Mouse (Mus musculus): Measurements from ENCODE around the gene Tmprss11f. TPM values are rescaled to one million over a fixed set of nuclear protein-coding genes. Genes with fewer than 3 reads are reported as not detected.
"Not testable (repeated sequence)": the region's sequence is repeated elsewhere in the genome, so short reads cannot be mapped to it uniquely, and the experiment has no call there.

The Tmprss11f gene
- polyA plus RNA-seq (2016; fragmentation: Nextera tagmentation; extraction: Ambion mirVana): not detected in 2 replicates

DNA sequence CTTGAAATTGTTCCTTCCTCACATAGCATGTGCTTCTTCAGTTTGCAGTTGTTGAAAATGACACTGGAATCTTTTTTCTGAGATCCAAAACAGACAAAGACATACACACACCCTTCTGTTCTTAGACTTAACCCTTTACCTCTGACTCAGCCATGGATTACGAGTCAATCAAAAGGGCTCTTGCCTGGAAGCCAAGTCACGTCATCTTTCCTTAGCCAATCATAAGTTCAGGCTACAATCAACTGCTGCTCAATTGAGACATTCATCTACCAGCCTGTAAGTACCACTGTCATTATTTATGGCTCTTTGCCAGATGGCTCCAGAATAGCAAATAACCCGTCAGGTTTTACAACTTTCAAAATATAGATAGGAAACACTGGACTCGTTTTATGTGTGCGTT lies at the start of gene Tmprss11f:
Tmprss11f (minus strand) TSS at position 101 of the 400 bp plus-strand sequence.
- WGBS: 69% methylated on average over 5 of the region's 5 CpGs
- Histone ChIP-seq H3K4me3 (no peak within 1 kb of the TSS), H3K9me3 (replicated peaks) (no peaks in the 10 kb centered on the region), H3K36me3 (no peaks in the 10 kb centered on the region), H3K27me3 (replicated peaks) (no peaks in the 10 kb centered on the region), H3K9ac (no peak within 1 kb of the TSS), H3K4me1 (replicated peaks) (no peaks in the 10 kb centered on the region), H3K4me2 (no peak within 1 kb of the TSS), H3K27ac (ENCODE audit: poor library complexity, severe bottlenecking) (no peak within 1 kb of the TSS)
- ATAC-seq (ENCODE audit: insufficient number of reproducible peaks, low FRiP score): no peak

DNA sequence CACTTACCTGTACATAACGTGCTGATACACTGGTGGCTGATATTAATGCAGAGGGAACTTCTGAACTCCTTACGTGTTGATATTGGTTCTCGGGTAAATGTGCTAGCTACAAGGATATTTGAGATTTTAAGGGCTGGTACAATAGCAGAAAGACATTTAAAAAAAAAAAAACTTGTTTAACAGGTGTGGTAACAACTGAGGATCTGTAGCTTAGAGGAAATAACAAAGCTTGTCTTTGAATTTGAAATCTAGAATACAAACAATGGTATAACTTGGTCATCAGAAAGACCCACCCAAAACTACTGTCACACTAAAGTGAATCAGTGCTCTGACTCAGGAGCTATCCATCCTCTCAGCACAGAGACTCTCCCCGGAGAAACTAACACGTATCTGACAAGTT lies 44.0 kb upstream of the Tmprss11f start, which contains the start of gene Tmprss11b:
Tmprss11b (minus strand) TSS at position 101 of the 400 bp plus-strand sequence.
- 66% methylated on average over 5 of the region's 5 CpGs for WGBS

DNA sequence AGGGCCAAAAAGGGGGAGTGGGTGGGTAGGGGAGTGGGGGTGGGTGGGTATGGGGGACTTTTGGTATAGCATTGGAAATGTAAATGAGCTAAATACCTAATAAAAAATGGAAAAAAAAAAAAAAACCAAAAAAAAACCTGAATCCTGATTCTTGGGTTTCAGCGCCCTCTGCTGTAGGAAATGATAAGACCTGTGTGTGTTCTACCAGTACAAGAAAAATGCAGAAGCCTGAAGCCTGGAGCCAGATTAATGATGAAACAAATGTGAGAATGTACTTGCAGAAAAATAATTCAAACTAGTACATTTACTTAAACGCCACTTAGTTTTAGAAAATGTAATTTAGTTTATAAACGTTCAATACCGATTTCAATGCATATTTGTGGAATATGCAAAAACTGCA lies 17.0 kb upstream of the Tmprss11f start:
- ATAC-seq (ENCODE audit: insufficient number of reproducible peaks, low FRiP score); H3K4me3 ChIP-seq; H3K27me3 ChIP-seq (replicated peaks); H3K36me3 ChIP-seq; H3K4me1 ChIP-seq (replicated peaks); H3K9ac ChIP-seq; H3K27ac ChIP-seq (ENCODE audit: poor library complexity, severe bottlenecking); H3K4me2 ChIP-seq; H3K9me3 ChIP-seq (replicated peaks): not testable (repeated sequence)
- WGBS: 20% methylated on average over 4 of the region's 4 CpGs

More for the DNA sequence above, 44.0 kb upstream of the Tmprss11f start, which contains the start of gene Tmprss11b:
- Histone ChIP-seq H3K4me3 (no peak within 1 kb of the TSS), H3K27ac (ENCODE audit: poor library complexity, severe bottlenecking) (no peak within 1 kb of the TSS), H3K4me2 (no peak within 1 kb of the TSS), H3K4me1 (replicated peaks) (no peaks in the 10 kb centered on the region), H3K9ac (no peak within 1 kb of the TSS), H3K36me3 (no peaks in the 10 kb centered on the region), H3K9me3 (replicated peaks) (no peaks in the 10 kb centered on the region), H3K27me3 (replicated peaks) (no peaks in the 10 kb centered on the region)
- no peak for ATAC-seq (ENCODE audit: insufficient number of reproducible peaks, low FRiP score)

DNA sequence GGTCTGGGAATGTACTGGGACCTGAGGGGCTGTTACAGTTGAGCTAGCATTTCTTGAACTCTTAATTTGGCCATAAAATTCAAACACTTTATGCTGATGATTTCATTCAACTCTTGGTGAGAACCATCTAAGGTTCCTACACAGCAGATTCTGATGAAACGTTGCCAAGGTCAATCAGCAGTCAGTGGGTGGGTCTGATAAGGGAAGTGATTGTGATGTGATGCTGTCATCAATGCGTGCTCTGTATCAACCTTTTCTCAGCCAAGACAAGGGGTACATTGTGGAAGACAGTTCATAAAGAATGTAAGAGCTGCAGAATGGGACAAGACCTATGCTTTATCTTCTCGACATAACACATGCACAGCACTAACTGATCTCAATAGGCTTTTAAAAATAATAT lies 8.6 kb upstream of the Tmprss11f start:
- H3K4me2 ChIP-seq: no peak overlapping the region
- no peak overlapping the region for H3K4me3 ChIP-seq
- no peaks in the 10 kb centered on the region for H3K4me1 ChIP-seq (replicated peaks)
- no peak overlapping the region for H3K9ac ChIP-seq
- H3K27me3 ChIP-seq (replicated peaks): no peaks in the 10 kb centered on the region
- H3K36me3 ChIP-seq: no peaks in the 10 kb centered on the region
- no peak for ATAC-seq (ENCODE audit: insufficient number of reproducible peaks, low FRiP score)
- 19% methylated on average over 3 of the region's 3 CpGs for WGBS
- no peaks in the 10 kb centered on the region for H3K9me3 ChIP-seq (replicated peaks)
- no peak overlapping the region for H3K27ac ChIP-seq (ENCODE audit: poor library complexity, severe bottlenecking)

DNA sequence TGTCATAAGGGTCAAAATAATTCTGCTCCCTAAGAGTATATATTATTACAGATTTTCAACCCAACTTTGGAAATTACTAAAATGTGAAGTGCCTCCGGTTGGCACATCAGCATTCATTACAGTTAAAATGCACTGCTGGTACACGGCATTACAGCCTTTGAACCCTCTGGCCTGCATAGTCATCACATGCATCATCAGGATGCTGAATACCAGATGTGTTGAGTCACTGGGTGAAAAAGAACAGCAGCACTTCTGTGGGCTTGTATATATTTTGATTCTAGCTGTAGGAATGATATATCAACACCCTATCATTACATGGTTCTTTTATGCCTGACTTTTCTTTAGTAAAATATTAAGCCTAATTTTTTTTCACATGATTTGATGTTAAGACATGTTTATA lies 1.5 kb downstream of the Tmprss11f start:
- no peak overlapping the region for H3K4me3 ChIP-seq
- no peak overlapping the region for H3K27ac ChIP-seq (ENCODE audit: poor library complexity, severe bottlenecking)
- no peaks in the 10 kb centered on the region for H3K9me3 ChIP-seq (replicated peaks)
- H3K4me1 ChIP-seq (replicated peaks): no peaks in the 10 kb centered on the region
- no peak overlapping the region for H3K9ac ChIP-seq
- ATAC-seq (ENCODE audit: insufficient number of reproducible peaks, low FRiP score): no peak
- WGBS: 54% methylated on average over 2 of the region's 2 CpGs
- no peaks in the 10 kb centered on the region for H3K36me3 ChIP-seq
- H3K4me2 ChIP-seq: no peak overlapping the region
- no peaks in the 10 kb centered on the region for H3K27me3 ChIP-seq (replicated peaks)

DNA sequence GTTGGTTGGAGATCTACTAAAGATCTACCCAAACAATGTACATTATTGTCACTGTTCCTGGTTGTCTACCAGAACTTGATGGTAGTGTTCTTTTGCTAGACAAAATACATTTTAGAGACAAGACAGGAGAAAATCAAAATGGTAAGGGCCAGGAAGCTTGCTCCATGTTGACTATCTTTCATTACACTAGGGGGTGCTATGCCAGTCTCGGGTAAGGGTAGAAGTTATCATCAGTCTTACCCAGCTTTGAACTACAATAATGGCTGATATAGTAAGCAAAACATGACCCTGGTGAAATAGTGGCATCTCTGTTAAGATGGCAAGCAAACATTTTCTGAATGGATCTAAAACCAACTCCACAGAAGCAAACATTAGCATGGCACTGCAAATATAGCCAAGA lies 10.4 kb downstream of the Tmprss11f start:
- H3K4me1 ChIP-seq (replicated peaks): no peaks in the 10 kb centered on the region
- H3K27ac ChIP-seq (ENCODE audit: poor library complexity, severe bottlenecking): no peak overlapping the region
- H3K27me3 ChIP-seq (replicated peaks): no peaks in the 10 kb centered on the region
- 58% methylated on average over 1 of the region's 1 CpGs for WGBS
- H3K4me3 ChIP-seq: no peak overlapping the region
- H3K4me2 ChIP-seq: no peak overlapping the region
- H3K36me3 ChIP-seq: no peaks in the 10 kb centered on the region
- ATAC-seq (ENCODE audit: insufficient number of reproducible peaks, low FRiP score): no peak
- H3K9ac ChIP-seq: no peak overlapping the region
- no peaks in the 10 kb centered on the region for H3K9me3 ChIP-seq (replicated peaks)

DNA sequence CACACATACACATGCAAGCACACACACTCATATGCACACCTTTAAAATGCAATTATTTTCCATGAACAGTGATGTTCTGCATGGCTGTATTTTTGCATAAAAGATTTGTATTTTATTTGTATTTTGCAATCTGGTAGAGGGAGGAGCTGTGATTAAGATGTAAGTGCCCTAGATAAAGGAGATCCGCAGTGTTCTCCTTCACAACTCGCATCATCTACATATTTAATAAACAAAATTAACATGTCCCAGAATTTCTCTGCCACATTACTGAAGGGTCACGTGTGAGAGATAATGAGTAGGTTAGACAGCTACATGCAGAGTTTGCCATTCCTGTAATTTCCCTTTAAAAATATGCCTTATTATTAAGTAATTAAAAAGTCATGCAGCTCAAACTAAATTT lies 46.3 kb downstream of the Tmprss11f start:
- no peaks in the 10 kb centered on the region for H3K4me1 ChIP-seq (replicated peaks)
- H3K4me2 ChIP-seq: no peak overlapping the region
- no peaks in the 10 kb centered on the region for H3K9me3 ChIP-seq (replicated peaks)
- no peaks in the 10 kb centered on the region for H3K27me3 ChIP-seq (replicated peaks)
- no peak overlapping the region for H3K4me3 ChIP-seq
- no peaks in the 10 kb centered on the region for H3K36me3 ChIP-seq
- WGBS: 75% methylated on average over 3 of the region's 3 CpGs
- no peak overlapping the region for H3K9ac ChIP-seq
- no peak for ATAC-seq (ENCODE audit: insufficient number of reproducible peaks, low FRiP score)
- no peak overlapping the region for H3K27ac ChIP-seq (ENCODE audit: poor library complexity, severe bottlenecking)

DNA sequence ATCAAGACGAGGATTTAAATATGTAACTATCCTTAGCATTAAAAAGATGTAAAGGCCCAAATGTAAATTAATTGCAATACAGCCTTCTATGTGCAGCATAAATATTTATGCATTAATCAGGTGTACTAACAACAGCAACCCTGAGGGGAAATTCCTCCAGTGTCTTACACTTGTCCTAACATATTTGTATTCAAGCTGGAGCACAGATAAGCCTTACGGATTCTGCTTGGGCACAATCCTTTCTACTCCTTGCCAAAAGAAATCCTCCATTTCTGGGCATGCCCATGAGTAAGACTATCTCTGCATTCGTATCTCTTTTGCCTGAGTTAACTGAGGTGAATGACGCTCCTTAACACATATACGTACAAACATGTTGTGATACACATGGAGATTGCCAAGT lies 49.6 kb downstream of the Tmprss11f start:
- WGBS: 78% methylated on average over 5 of the region's 5 CpGs
- Histone ChIP-seq H3K36me3 (no peaks in the 10 kb centered on the region), H3K4me2 (no peak overlapping the region), H3K4me1 (replicated peaks) (no peaks in the 10 kb centered on the region), H3K9me3 (replicated peaks) (no peaks in the 10 kb centered on the region), H3K9ac (no peak overlapping the region), H3K27me3 (replicated peaks) (no peaks in the 10 kb centered on the region), H3K27ac (ENCODE audit: poor library complexity, severe bottlenecking) (no peak overlapping the region), H3K4me3 (no peak overlapping the region)
- ATAC-seq (ENCODE audit: insufficient number of reproducible peaks, low FRiP score): no peak

DNA sequence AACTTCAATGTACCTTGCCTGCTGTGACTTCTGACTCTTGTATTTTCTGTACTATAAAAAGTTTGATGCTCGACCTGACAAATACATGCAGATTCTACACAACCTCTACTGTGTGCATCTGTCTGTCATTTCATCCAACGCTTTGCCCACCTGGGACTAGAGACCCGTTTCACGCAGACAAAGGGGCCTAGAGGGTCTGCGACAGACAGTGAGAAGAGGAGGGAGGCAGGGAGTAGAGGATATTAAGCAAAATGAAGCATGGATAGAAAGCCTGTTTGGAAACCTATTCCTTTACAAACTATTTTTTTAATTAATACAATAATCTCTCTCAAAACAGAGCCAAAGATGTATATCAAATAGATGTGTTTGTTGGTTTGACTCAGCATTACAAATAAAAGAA lies 50.2 kb downstream of the Tmprss11f start:
- WGBS: 73% methylated on average over 5 of the region's 5 CpGs
- no peak for ATAC-seq (ENCODE audit: insufficient number of reproducible peaks, low FRiP score)

DNA sequence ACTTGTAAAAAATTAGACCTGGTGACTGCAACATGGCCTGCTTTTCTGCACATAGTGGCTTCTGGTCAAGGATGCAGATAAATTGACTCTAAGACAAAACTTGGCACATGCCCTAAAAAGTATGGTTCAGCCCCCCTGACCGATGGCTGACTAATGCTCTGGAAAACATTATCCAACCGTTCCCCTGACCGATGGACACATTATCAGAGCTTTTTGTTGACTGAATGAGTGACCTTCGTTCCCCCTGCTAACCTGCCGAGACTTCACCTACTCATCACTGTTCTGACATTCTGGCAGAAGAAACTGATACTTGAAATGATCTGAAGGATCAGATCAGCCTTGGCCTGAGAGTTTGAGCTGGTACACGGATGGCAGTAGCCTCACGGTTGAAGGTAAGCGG lies 53.5 kb downstream of the Tmprss11f start:
- not testable (repeated sequence) for H3K9ac ChIP-seq; H3K4me1 ChIP-seq (replicated peaks); H3K36me3 ChIP-seq; H3K27me3 ChIP-seq (replicated peaks); H3K9me3 ChIP-seq (replicated peaks); ATAC-seq (ENCODE audit: insufficient number of reproducible peaks, low FRiP score); H3K27ac ChIP-seq (ENCODE audit: poor library complexity, severe bottlenecking); H3K4me3 ChIP-seq; H3K4me2 ChIP-seq
- WGBS: 72% methylated on average over 8 of the region's 8 CpGs

More for the DNA sequence above, 50.2 kb downstream of the Tmprss11f start:
- Histone ChIP-seq H3K4me1 (replicated peaks) (no peaks in the 10 kb centered on the region), H3K9me3 (replicated peaks) (no peaks in the 10 kb centered on the region), H3K27ac (ENCODE audit: poor library complexity, severe bottlenecking) (no peak overlapping the region), H3K27me3 (replicated peaks) (no peaks in the 10 kb centered on the region), H3K9ac (no peak overlapping the region), H3K4me3 (no peak overlapping the region), H3K36me3 (no peaks in the 10 kb centered on the region), H3K4me2 (no peak overlapping the region)

DNA sequence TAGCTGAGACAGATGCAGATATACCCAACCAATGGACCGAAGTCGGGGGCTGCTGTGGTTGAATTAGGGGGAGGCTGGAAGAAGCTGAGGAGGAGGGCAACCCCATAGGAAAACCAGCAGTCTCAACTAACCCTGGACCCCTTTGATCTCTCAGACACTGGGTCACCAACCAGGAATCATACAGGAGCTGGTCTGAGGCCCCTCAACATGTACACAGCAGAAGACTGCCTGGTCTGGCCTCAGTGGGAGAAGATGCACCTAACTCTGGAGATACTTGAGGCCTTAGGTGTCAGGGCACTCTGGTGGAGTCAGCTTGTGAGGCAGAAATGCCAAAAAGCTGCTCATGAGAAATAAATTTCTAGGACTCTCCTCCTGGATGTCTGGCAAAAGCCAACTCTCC lies 85.5 kb downstream of the Tmprss11f start:
- Histone ChIP-seq H3K4me2 (no peak overlapping the region), H3K27ac (ENCODE audit: poor library complexity, severe bottlenecking) (no peak overlapping the region), H3K4me1 (replicated peaks) (no peaks in the 10 kb centered on the region), H3K36me3 (no peaks in the 10 kb centered on the region), H3K9me3 (replicated peaks) (no peaks in the 10 kb centered on the region), H3K9ac (no peak overlapping the region), H3K27me3 (replicated peaks) (no peaks in the 10 kb centered on the region), H3K4me3 (no peak overlapping the region)
- no peak for ATAC-seq (ENCODE audit: insufficient number of reproducible peaks, low FRiP score)
- WGBS: 86% methylated on average over 2 of the region's 2 CpGs

DNA sequence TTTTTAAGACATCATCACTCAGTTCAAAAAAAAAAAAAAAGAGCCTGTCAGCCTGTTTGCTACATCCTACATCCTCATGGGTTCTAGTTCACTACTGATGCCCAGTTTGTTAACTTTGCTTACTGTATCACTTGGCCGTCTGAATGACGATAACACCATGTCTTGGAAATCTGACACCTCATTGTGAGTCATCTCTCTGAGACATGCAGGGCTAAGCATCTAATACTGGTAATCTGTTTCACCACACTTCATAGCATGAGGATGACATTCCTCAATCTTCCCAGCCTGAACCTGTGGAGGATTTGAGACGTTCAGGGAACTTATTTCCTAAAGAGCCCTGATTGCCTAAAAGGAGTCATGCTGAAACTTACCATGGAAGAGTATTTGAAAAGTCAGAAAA lies 91.6 kb downstream of the Tmprss11f start:
- Histone ChIP-seq H3K4me1 (replicated peaks) (no peaks in the 10 kb centered on the region), H3K4me3 (no peak overlapping the region), H3K9ac (no peak overlapping the region), H3K36me3 (no peaks in the 10 kb centered on the region), H3K4me2 (no peak overlapping the region), H3K27ac (ENCODE audit: poor library complexity, severe bottlenecking) (no peak overlapping the region), H3K27me3 (replicated peaks) (no peaks in the 10 kb centered on the region), H3K9me3 (replicated peaks) (no peaks in the 10 kb centered on the region)
- 52% methylated on average over 3 of the region's 3 CpGs for WGBS
- no peak for ATAC-seq (ENCODE audit: insufficient number of reproducible peaks, low FRiP score)

Data from heart, embryonic 12.5 days (tissue).